Mouse (Mus musculus): ENCODE measurements around the gene Clrn3. TPM values are rescaled to one million over a fixed set of nuclear protein-coding genes. Genes with fewer than 3 reads are reported as not detected.

Gene Clrn3
- polyA plus RNA-seq, 1 experiment from 2014 or later = not detected

MicroRNAs encoded within 50 kb of the gene (microRNA counts, 519-probe panel; counts per million panel counts)
- microRNA mmu-miR-1962 = 110 counts per million, percentile 56 among the panel's probes with 10 or more counts

Small RNA genes lying within 50 kb of the gene (microRNA-seq; reads per million reads assigned to microRNA genes)
- not detected for gene Mir1962

Other genes with a start within 250 kb of the Clrn3 start
- not detected in 2 replicates for gene Foxi2, start 118.3 kb downstream of the Clrn3 start, polyA plus RNA-seq (2015; fragmentation: Nextera tagmentation; extraction: Ambion mirVana)
- gene Ptpre, start 8.8 kb upstream of the Clrn3 start, polyA plus RNA-seq (2015; fragmentation: Nextera tagmentation; extraction: Ambion mirVana) = 3.7 and 4.4 TPM in 2 replicates
- 17.7 and 18.8 TPM in 2 replicates for gene Mki67, start 187.7 kb upstream of the Clrn3 start, polyA plus RNA-seq (2015; fragmentation: Nextera tagmentation; extraction: Ambion mirVana)

All from midbrain, embryonic 13.5 days (tissue).